Mouse (Mus musculus) CH12F3 (cell line): ENCODE data around the gene Cetn4.

ENCODE experiments used
- in situ Hi-C: fragments of 300-500 bp; cut with MboI; formaldehyde crosslinking; loops from 2 replicates; pipeline ENCODE4 v1.14.3; 2020; ENCODE audit warnings: low sequenced_read_pairs

Cetn4 gene

DNA sequence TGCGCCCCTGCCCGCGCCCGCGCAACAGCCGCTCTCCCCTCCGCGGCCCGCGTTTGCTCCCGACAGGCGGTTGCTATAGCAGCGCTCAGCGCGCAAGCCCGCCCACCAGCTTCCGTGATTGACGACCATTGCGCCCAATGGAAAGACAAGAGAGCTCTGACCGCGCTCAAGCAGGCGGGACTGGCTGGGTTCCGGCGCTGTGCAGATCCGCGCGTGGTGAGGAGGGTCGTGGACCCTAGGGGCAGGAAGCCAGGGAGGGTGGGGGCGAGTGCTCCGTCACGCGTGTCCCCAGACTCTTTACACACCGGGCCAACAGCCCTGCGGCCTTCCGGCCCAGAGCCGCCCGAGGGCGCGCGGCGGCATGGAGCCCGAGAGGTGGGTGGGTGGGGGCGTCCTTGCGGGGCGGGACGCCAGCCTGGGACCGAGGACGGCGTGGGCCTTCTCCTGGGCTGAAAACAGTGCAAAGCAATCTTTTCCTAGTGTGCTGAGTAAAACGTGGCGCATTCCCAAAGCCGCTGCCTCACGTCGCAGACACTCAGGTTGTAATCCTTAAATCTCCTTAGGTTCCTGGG is at the start of gene Cetn4, which contains the start of gene Bbs12:
Gene Cetn4 (minus strand): TSS at position 339 of the 572 bp plus-strand sequence.
Gene Bbs12 (plus strand): TSS at position 185 of the 572 bp plus-strand sequence.
- in situ Hi-C loops = no loop called here

DNA sequence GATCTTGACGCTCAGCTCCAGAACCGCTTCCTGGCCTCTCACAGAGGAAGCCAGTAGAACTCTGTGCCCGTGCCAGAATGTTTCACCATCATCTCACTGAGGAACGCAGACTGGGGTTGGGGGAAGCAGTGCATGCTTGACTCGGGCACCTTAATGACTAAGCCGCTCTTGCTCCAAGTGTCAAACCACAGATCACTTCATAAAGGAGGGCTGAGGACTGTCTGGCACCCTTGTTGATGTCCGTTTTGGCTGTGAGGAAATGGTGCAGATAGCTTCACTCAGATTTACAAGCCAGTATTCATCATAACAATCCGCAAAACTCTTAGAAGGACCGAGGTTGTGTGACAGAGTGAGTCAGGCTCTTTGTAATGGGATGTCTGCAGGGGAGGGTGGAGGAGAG is 48.2 kb upstream of the Cetn4 start:
- in situ Hi-C loops = no loop called here

DNA sequence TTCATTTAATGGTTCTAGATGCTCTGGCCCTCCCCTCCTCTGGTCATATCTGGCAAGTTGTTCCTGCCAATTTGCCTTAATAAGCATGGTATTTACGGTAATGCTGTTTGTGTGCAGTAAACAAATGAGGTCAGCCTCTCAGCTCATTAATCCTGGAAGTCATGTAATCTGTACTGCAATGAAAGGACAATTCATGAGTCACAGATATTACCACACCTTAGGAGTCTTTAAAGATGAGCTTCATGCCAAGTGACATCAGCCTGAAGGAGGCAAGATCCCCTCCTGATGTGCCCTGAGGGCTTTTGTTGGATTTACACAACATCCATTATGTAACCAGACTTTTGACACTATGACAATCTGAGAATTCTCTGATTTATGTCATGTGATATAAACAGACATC is 42.2 kb upstream of the Cetn4 start:
- in situ Hi-C loops = no loop called here

DNA sequence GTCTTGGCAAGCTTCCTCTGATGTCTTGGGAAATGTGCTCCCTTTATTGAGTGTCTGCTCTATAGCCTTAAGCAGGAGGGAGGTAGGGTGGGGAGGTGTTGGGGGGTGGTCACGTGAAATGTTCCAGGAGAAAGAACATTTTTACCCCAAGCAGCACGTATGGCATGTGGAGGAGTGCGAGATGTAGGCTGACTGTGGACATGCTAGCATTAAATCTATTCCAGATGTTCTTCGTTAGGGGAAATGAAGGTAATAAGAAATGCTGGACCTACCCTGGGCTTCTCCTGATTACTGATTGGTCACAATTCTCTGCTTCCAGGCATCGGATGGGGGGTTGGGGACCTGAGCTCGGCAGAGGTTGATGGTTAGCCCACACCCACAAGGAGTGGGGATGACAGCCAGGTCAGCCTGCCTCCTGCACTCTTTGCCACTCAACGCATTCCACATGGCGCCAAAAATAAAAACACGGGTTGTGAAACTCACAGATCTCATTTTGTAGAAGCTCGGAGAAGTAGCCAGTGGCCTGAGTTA is 41.5 kb upstream of the Cetn4 start:
- in situ Hi-C loops = no loop called here

DNA sequence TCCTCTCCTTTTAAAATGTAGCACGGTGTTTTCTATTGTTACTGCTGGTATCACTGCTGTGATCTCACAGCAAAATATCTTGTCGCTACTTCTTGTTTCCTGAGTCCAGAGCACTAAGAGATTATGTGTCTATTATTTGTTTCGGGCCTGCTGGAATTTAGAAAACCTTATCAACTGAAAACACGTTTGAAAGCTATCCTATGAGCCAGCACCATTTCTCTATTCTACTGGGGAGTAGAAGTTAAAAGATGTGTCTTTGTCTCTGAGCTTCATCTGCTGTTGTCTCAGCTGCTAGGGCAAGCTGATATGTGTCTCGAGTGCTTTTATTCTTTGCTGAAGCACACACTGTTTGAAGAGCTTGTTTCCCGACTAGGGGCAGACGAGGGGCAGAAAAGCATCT is 37.9 kb upstream of the Cetn4 start:
- in situ Hi-C loops = no loop called here

DNA sequence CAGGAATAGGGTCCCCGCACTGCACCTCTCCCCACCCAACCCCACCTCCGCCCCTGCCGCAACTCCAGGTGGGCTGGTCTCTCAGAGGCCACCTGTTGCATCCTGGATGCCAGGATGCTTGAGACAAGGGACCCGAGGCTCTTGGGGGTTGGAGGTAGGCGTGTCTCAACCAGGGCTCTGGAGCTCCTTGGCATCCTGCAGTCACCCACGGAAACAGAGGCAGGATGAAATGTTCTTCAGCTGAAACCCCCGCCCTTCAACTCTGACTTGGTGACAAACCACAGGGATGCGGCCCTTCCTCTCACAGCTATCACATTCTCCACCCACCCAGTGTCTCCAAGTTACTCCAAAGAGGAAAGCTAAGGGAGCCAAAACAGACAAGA is 36.6 kb upstream of the Cetn4 start:
- in situ Hi-C loops = no loop called here

DNA sequence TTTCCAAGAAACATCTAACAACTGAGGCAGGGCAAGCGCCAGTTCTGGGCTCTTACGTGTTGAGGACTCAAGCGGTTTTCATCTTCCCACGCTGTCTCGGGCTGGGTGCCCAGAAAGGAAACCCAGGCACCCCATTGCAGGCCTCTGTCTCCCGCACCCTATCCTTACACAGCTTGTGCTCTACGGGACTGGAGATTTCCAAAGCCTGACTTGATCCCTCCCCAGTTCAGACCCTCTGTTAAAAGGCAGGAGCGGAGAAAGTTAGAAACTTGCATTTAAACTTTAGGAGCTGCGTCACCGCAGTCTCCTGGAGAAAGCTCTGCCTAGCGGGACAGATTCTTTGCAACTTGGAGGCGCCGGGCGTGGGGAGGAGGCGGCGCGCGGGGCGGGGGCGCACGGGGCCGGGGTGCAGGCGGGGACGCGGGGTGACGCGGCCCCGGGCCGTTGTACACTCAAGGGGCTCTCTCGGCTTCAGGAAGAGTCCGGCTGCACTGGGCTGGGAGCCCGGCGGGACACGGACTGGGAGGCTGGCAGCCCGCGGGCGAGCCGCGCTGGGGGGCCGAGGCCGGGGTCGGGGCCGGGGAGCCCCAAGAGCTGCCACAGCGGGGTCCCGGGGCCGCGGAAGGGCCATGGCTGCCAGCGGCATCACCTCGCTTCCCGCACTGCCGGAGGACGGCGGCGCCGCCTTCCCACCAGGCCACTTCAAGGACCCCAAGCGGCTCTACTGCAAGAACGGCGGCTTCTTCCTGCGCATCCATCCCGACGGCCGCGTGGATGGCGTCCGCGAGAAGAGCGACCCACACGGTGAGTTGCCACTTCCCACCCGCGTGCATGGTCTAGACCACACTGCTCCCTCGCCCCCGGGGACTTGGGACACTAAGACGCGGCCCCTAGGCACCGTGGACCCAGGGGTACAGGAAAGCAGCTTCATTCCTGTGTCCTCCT is 36.0 kb upstream of the Cetn4 start, which contains the start of gene Fgf2:
Gene Fgf2 (plus strand): TSS at position 126 of the 945 bp plus-strand sequence.
- in situ Hi-C loops = no loop called here

DNA sequence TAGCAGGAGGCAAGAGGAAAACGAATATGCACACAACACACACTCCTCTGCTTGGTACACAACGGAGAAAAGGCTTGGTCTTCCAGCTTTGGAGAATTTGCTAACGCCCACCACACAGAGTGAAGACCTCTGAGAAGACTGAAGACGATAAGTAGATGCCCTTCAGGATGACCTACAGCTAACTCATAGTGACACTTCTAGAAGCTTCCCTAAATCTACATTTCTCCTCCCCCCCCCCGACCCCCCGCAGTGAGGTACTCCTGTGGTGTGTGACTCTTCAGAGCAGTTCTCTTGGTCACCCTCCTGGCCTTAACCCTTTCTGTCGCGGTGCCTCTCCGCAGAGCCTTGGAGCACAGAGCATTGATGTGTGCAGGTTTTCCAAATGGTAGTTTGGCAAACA is 35.2 kb upstream of the Cetn4 start:
- in situ Hi-C loops = no loop called here

DNA sequence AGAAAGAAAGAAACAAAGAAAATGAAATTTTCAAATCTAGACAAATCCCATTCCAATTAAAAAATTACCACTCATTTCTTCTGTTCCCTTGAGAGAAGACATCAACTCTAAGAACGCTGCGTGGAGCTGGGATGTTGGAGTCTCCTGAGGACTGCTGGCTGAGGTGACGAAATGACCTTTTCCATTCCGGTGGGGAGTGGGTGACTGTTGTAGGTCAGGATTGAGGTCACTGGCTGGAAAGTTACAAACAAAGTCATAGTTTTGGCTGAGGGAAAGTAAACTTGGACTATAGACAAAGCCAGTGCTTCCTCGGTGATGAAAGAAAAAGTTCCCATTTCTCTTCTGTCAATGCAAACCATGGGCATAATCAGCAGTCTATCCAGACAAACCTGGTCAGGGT is 30.3 kb upstream of the Cetn4 start:
- in situ Hi-C loops = no loop called here

DNA sequence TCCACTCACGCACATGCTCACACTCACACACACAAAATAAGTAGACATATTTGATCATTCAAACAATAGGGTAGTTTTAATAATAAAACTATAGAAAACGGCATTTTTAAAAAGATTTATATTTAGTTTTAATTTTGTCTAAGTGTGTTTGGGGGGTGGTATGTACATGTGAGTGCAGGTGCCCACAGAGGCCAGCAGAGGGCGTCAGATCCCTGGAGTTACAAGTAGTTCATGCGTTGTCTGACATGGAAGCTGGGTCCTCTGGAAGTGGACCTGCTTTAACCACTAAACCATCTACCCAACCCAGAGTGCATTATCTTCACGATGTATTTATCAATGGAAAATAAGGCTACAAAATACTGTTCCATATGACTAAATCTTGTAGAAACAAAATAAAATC is 28.6 kb upstream of the Cetn4 start:
- in situ Hi-C loops = no loop called here

DNA sequence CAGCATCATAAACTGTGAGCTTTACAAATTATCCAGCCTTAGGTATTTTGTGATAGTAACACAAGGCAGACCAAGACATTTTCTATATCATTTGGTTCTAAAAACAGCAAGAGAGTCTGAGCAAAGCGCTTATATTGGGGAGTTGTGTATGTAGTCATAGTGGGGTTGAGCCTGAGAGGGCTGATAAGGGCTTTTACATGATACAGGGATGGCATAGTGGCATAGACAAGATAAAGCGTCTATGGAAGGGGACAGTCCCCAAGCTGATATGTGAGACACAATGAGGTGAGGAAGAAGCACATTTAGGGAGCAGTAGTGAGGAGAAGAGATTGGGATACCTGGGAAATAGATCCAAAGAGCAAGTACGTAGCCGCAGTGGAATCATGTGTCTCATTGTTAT is 21.5 kb upstream of the Cetn4 start:
- in situ Hi-C loops = no loop called here

DNA sequence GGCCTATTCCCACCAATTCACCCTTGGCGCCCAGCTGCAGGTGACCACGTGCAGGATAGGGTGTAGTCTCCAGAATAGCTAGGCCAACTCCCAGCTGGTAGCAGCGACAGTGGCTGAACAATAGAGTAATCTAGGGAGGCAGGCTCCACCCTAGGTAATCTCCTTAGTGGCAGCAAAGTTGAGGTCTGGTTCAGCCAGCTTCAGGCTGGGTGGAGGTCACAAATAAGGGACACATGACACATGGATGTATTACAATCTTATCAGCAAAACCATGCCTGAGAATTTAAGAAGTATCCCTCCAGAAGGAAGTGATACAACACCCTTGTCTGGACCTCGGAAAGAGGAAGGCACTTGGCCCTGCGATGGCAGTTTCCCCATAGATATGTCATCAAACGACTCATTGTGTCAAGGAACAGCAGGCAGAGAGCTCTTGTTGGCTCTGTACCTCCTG is 19.5 kb upstream of the Cetn4 start:
- in situ Hi-C loops = no loop called here

DNA sequence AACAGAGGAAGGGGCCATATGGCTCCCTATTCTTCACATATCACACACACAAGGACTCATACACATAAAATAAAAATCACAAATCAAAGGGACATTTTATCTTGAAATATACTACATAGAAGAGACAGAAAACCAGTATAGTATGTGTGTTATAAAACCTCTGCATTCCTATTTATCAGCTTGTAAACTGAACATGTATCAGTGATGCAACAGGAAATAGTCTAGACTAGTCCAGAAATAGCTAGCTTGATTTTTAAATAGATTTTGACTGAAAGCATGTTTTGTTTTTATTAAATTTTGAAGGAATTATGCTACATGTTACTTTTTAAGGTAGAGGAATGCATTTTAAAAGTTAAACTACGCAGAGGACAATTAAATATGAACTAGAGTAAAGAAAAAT is 17.5 kb upstream of the Cetn4 start:
- in situ Hi-C loops = no loop called here

DNA sequence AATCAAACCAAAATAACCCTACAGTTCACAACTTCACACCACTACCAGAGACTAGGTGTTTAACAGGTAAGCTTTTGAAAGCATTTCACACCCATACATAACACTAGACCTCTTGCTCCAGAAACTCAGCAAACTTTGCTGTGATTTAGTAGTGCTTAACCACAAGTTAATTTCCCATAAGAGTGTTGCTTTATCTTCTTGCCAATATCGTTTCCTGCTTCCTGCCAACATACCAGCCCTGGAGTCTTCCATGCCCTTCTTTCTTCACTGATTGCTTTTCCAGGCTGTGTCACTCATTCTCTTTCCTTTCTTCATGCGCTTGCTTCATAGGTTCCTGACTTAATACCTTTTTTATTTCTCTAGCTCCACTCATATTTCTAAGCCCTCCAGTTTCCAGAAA is 16.0 kb upstream of the Cetn4 start:
- in situ Hi-C loops = no loop called here

DNA sequence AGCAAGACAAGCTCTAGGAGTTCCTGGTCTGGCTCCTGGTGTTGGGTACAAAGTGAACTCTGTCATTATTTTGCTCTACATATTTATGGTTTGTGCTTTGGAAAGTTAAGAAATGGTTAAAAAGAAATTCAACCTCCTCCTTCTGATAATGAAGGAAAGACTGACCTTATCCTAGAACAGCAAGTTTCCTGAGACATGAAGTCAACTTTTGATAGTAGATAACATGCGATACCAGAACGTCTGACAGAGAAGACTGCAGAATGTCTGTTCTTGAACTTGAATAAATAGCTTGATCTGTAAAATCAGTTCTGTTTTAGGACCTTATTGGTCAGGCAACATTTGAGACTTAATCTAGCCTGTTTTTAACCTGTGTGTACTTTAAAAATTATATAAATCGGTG is 14.1 kb upstream of the Cetn4 start:
- in situ Hi-C loops = no loop called here

DNA sequence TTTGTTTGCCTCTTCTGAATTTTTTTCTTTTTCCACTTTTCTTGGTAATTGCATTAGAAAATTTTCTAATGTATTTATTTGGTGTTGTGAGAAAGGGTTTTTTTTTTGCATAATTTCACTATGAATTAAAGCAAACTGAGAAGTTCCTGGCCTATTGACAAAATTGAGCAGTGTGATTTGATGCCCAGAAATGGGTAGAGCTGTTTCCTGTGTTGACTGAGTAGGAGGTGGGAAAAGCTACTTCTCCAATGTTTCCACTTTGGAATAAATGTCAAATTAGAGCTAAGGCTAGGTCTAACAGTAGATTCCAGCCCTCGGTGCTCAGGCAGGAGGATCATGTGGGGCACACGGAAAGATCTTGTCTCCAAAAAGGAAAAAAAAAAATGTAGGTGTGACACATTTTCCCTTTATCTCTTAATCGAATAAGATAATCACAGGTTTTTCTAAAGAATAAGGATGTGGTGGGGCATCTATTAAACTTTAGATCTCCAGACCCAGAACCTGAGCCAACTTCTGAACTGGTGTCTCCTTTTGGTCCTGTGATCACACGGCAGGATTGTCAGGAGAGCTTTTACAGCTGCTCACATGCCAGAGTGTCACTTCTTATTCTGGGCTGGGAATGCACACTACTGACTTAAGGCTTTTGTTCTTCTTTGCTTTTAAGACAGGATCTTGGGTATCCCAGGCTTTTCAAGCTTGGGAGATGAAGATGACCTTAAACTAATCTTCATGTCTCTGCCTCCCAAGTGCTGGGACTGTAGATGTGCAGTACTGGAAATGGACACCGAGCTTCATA is 13.0 kb upstream of the Cetn4 start:
- in situ Hi-C loops = no loop called here

DNA sequence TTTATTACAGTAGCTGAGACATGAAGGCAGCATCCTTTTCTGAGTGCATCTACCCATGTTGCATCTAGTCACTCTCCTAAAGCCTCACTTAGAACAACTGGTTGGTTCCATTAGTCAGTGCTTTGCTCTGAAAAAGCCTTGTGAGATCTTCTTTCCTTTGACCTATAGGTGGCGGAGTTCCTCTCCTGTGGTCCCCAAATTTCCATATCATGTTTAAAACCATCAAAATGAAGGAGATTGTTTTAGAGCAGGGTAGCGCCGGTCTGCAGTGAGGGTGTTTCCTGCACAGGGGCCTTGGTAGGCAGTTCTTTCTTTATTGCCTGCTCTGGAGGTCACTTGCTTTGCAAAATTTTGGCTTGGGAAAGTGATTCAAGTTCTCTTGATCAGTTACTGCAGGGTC is 11.8 kb upstream of the Cetn4 start:
- in situ Hi-C loops = no loop called here

DNA sequence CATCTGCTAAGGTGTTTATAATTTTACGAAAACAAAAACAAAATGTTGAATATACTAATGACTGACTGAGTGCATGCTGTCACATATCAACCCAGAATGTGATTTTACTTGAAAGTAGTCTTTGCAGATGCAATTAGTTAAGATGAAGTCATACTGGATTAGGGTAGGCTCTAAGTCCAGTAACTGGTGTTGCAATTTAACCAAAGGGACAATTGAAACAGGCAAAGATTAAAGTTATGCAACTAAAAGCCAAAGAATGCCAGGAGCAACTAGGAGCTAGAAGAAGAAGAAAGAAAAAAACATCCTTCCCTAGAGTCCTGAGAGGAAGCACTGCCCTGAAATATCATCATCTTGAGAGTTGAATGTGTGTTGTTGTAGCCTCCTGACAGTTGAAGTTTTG is 3.7 kb upstream of the Cetn4 start:
- in situ Hi-C loops = no loop called here

DNA sequence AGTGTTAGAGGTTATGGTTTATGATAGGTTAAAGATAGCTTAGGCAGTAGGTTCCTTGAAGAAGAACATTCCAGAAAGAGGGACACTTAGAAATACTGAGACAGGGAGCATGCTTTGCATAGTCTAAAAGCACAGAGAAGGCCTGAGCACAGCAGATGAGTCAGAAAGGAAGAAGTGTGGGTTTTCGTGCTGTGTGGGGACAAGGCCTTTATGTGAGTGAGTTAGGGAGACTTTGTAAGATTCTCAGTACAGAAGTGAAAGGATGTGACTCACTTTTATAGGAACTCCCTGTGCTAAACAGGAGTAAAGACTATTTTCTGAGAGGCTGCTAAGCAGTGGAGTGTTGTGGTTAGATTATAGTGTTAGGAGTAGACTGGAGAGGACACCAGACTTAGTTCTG is 863 bp upstream of the Cetn4 start:
- in situ Hi-C loops = no loop called here

DNA sequence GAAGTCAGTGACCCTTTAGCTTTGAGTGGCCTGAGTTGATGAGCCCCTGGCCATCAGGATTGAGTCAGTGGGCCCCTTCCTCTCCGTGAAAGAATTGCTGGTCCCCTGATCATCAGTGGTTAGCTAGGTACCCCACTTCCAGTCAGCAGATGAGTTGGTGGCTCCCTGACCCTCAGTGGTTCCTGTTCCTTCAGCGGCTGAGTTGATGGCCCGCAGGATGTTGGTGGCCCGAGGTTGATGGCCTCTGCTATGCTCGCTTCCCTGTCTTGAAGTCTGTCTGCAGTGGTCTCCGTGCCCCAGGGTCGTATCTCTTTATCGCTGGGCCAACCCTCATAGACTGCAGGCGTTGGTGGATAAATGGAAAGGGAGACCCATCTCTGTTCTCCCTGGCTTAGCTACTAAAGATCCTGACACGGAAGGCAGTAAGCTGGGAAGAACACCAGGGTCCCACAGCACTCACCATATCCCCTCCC is 575 bp downstream of the Cetn4 start:
- in situ Hi-C loops = no loop called here
